Mouse (Mus musculus): ENCODE data around the gene Htra3.

Htra3 gene

GRCm38 (mm10) chr5:35679256-35680155 lies at the start of gene Htra3:
Htra3 (minus strand) TSS chr5:35679782.
- peak; percentile 86 for ATAC-seq (ENCODE audit: low TSS enrichment)

GRCm38 (mm10) chr5:35728957-35729460 lies 49.4 kb upstream of the Htra3 start:
- ATAC-seq (ENCODE audit: low TSS enrichment), result peak; percentile 77

DNA sequence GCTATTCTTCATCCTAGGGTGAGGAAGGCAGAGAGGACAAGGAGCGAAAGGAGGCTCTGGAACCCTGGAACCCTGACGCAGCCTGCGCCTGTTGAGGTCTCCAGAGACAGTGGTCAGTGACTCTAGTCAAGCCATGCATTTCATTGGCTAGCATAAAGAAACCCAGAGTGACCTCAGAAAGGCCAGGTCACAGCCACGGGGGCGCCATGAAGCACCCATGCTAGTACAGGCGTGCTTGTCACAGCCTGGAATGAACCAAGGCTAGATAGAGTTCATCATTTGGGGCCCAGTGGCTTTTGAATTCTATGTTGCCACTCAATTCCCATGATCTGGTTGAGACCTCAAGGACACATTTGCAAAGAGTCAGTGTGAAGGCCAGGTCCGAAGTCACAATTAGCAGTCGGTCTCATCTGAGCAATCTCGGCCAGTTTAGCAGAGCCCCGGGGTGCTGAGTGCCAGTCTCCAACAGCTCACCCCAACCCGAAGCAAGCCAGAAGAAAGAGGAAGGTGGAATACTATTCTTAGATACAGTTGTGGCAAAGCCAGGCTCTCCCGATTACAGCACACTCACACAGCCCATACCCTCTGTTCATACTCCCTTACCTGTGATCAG lies 48.9 kb upstream of the Htra3 start:
- ATAC-seq (ENCODE audit: low TSS enrichment), result peak; percentile 60; the same call in 1 of the 2 replicates

DNA sequence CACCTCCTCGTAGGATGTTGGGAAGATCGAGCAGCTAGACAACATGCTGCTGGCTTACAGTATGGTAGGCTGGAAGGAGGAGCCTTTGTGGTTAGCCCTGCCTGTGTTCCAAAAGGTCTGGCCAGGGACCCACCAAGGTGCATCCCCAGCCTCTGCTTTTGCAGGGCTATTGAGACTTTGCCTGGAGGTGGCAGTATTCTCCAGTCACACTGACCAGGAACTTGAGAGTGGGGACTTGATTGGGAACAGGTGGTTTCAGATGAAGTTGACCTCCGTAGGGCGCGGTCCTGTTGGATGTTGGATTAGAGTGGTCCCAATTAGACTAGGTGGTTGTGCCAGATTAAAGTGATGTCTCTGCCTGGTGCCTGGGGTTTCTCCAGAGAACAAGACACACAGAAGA lies 47.9 kb upstream of the Htra3 start:
- ATAC-seq (ENCODE audit: low TSS enrichment), result no peak

GRCm38 (mm10) chr5:35725840-35726239 lies 46.3 kb upstream of the Htra3 start:
- no peak for ATAC-seq (ENCODE audit: low TSS enrichment)

GRCm38 (mm10) chr5:35723900-35724299 lies 44.3 kb upstream of the Htra3 start:
- no peak for ATAC-seq (ENCODE audit: low TSS enrichment)

- no peak for ATAC-seq (ENCODE audit: low TSS enrichment)
These were observed 43.1 kb upstream of the Htra3 start for GRCm38 (mm10) chr5:35722654-35723053.

DNA sequence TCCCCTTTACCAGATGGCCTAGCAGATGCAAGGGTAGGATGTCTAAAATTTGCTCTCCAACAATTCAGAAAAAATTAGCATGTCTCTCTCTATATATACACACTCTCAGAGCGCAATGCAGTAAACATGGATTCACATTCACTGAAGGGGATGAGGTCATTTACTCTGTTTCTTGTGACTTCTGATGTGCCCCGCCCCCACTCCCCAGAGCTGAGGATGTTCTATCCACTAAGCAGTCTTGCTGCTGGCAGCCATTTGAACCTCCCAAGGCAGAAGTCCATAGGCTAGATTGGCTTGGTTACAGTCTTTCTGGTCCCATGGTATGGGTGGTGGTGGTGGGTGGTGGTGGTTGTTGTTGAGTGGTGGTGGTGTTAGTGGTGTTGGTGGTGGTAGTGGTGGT lies 42.4 kb upstream of the Htra3 start:
- no peak for ATAC-seq (ENCODE audit: low TSS enrichment)

DNA sequence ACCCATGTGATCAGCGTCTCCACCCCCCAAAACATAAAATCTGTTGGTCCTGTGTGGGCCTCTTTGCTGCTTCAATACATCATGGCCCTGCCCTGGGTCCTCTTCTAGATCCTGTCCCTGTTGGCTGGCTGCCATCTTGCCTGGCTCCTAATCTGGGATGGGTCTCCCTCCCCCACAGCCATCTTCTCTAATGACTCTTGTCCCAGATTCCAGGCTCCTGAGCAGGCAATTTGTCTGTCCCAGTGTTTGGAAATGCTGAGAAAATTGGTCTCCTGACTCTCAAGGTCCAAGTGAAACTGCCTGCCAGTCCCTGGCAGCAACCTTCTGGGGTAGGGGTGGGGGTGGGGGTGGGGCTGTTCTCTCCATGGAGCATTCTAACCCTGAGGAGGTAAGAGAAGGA lies 40.3 kb upstream of the Htra3 start:
- ATAC-seq (ENCODE audit: low TSS enrichment), result no peak

DNA sequence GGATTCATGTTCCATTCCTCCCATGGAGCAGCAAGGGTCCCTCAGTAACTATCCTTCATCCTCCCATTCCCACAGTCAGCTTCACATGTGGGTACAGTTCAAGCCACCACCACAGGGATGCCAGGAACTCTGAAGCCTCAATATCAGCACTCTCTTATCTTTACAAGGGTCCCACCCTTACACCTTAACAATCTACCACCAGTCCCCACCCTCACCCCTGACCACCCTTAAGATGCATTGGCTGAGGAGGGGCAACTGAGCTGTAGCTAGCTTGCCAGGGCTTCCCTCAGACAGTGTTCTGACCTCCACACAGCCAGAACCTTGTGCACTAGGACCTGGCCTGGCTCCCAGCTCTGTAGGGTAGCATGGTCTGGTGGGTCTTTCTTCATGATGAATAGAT lies 39.8 kb upstream of the Htra3 start:
- ATAC-seq (ENCODE audit: low TSS enrichment), result no peak

GRCm38 (mm10) chr5:35718817-35719216 lies 39.2 kb upstream of the Htra3 start:
- no peak for ATAC-seq (ENCODE audit: low TSS enrichment)

- ATAC-seq (ENCODE audit: low TSS enrichment), result peak; percentile 58; the same call in 1 of the 2 replicates
These were observed 38.4 kb upstream of the Htra3 start for GRCm38 (mm10) chr5:35717946-35718345.

DNA sequence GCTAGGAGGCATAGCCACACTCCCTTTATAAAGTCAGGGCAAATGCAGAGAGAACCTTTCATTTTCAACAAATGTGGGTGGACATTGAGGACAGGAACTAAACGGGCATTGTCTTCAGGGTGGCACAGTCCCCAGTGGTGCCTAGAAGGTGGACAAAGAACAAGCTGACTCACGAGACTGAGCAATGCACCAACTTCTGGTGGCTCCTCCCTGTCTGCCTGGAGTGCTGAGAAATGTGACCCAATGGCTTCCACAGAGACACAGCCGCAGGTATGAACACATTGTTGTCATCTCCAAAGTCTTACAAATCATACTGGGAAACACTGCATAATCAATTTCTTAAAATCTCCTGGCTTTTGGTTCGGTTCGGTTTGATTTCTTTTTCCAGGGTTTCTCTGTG lies 37.9 kb upstream of the Htra3 start:
- ATAC-seq (ENCODE audit: low TSS enrichment), result no peak

DNA sequence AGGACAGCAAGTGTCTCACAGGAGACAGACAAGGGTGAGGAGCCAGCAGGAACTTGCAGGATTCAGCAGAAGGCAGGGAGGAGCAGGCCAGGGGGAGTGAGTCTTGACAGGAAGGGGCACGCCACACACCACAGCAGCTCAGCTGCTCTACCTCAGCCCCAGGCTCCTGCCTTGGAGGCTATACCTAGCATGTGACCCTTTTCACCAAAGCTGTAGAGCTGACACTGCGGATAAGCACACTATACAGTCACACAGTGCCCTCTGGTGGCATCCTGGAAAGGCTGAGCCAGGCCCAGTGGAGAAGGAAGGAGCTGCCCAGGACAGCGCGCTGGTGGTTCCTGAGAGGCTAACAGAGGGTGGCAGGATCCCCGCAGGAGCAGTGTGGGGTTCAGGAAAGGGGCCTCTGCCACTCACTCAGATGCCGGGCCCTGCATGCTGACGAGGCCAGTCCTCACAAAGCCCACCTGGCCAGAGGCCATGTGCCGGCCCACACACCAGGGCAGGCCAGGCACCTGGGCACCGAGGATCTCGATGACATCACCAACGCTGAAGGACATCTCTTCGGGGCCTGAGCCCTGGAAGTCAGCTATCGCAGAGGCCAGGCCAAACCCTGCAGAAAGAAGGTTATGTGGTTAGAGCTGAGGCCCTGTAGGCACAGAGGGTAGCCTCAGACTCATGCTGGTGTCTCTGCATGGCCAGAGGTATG lies 34.2 kb upstream of the Htra3 start:
- ATAC-seq (ENCODE audit: low TSS enrichment), result peak; percentile 95

DNA sequence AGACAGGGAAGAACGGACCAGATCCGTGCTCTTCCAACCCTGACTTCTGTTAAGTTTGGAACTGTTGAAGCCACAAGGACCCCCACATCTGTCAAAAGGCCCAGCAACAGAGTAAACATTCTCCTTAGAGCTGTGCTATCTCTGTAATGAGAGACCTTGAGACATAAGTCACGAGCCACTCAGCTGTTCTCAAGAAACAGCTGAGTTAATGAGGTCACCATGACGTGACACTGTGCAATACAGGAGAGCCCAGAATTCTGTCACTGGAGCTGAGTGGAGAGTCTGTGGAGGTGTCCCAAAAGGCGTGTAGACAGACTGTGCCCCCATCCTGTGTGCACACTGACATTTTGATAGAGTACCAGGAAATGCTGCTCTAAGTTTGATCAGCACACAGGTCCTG lies 32.9 kb upstream of the Htra3 start:
- ATAC-seq (ENCODE audit: low TSS enrichment), result no peak

GRCm38 (mm10) chr5:35710931-35711330 lies 31.3 kb upstream of the Htra3 start:
- no peak for ATAC-seq (ENCODE audit: low TSS enrichment)

DNA sequence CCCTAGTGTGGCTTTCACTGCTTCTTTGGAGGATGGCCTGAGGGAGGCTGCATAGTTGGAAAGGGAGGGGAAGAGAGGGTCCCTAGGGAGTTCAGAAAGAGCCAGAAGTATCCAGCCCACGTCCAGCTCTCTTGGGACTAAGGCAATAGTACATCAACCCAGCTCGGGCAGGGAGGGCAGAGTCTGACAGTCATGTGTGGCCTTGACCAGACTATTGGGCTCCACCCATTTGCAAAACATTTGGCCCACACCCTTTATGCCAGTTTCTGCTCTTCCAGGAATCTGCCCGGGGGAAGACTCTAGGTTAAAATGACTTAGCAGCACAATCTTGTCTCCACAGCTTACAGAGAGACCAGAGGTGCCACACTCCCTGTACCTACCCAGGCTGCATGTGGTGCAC lies 30.9 kb upstream of the Htra3 start:
- no peak for ATAC-seq (ENCODE audit: low TSS enrichment)

DNA sequence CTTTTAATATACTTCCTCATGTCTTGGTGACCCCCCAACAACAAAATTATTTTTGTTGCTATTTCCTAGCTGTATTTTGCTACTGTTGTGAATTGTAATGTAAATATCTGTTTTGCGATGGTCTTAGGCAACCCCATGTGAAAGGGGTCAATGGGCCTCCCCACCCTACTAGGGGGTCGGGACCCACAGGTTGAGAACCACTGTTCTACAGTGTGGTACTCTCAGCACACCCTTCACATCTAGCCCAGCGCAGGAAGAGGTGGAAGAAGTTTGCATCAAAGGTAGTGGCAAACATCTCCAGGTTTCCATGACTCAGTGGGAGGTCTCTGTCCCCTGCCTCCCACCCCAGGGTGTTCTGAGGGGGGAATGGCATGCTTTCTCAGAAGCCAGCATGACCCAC lies 25.8 kb upstream of the Htra3 start:
- ATAC-seq (ENCODE audit: low TSS enrichment), result no peak

DNA sequence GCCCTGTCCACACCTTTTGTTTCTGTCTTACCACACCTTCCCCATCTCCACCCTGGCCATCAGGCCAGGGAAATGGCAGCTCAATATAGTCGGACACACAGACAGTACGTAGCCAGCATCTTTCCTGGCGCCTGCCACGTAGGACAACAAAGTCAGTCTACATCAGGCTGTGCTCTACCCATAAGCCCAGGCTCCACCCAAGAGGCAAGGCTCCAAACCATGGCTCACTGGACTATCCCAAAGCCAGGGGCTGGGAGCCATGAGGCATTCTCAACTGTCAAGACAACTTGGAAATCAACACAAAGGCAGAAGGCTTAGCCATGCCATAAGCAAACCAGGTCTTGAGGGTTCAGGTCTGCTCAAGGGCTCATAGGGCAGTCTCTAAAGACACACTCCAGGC lies 24.2 kb upstream of the Htra3 start:
- no peak for ATAC-seq (ENCODE audit: low TSS enrichment)

DNA sequence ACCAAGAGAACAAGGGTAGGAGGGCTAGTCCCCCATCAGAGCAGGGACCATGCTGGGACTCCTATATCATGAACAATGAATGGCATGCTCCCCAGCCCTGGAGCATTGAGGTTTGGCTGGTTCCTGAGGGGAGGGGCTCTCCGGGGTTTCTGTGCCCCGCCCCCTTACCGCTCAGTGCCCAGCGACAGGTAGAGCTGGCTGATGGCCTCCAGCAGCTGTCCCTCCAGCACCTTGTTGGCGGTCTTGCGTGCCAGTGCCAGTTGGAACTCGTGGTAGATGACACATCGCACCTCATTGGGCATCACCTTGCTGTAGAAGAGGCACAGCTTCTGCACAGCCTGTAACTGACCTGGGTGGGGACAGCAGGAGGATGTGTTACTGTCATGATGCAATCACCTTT lies 23.6 kb upstream of the Htra3 start:
- no peak for ATAC-seq (ENCODE audit: low TSS enrichment)

DNA sequence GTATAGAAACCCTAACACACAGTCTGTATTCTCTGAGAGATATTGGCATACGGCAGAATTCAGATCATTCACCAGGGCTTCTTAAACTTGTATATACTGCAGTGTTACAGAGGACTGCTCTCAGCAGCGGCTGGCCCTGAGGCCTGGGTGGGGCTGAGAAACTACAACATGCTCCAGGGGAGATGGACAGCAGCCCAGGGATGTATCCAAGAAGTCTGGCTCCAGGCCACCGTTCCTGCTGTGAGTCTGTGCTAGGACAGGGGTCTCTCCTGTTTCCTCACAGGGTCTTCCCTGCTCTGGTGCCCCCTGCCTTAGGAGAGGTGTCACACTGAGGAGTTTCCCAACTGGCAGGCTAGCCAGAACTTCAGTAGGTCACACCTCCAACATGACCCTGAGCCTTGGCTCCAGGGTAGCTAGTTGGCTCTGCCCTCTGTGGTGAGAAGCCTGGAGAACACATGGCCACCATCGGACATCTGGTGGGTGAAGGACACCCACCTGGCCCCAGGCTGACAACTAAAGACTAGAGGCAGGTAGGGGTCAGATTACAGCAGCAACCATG lies 23.1 kb upstream of the Htra3 start:
- ATAC-seq (ENCODE audit: low TSS enrichment), result no peak

- peak; percentile 90 for ATAC-seq (ENCODE audit: low TSS enrichment)
These were observed 21.5 kb upstream of the Htra3 start for GRCm38 (mm10) chr5:35701042-35701441.
